Mouse (Mus musculus) layer of hippocampus, adult 8-10 months (tissue): Measurements from ENCODE around the gene Dnph1. TPM values are rescaled to one million over a fixed set of nuclear protein-coding genes. Genes with fewer than 3 reads are reported as not detected.

Experiments used
- total RNA-seq, 4 experiments: library from RNA; stranded (reverse); gene quantifications; 2 replicates each; pipeline ENCODE4 v1.2.4; 2022

The Dnph1 gene
- total RNA-seq, 4 experiments from 2014 or later, result 4.1 to 7.5 (median 6.0) TPM

Other genes starting within 250 kb of the Dnph1 start
- 10 to 100 TPM; 35.5 to 42.5 (median 39.4) TPM for gene Polr1c, start 248.7 kb upstream of the Dnph1 start, total RNA-seq
- gene Yipf3, start 248.6 kb upstream of the Dnph1 start, total RNA-seq, result 10 to 100 TPM; 78.5 to 96.9 (median 84.1) TPM
- gene Lrrc73, start 243.2 kb upstream of the Dnph1 start, total RNA-seq, result 10 to 100 TPM; 55.1 to 62.2 (median 58.1) TPM
- 10 to 100 TPM; 38.3 to 60.4 (median 48.0) TPM for gene Tjap1, start 213.7 kb upstream of the Dnph1 start, total RNA-seq
- gene Dlk2, start 199.3 kb upstream of the Dnph1 start, total RNA-seq, result 10 to 100 TPM; 41.3 to 51.6 (median 41.8) TPM
- gene Abcc10, start 168.4 kb upstream of the Dnph1 start, total RNA-seq, result 10 to 100 TPM in 2 of 4 experiments, 1 to 10 TPM in 2; 9.8 to 12.0 (median 10.0) TPM
- 10 to 100 TPM; 58.6 to 65.2 (median 62.2) TPM for gene Zfp318, start 113.0 kb upstream of the Dnph1 start, total RNA-seq
- gene Crip3, start 67.8 kb upstream of the Dnph1 start, total RNA-seq, result 1 to 10 TPM; 3.9 to 7.1 (median 4.2) TPM
- gene Slc22a7, start 58.3 kb upstream of the Dnph1 start, total RNA-seq, result 1 to 10 TPM in 1 of 4 experiments, under 1 TPM in 3; 0.23 to 1.2 (median 0.84) TPM
- 100 to 1,000 TPM; 101 to 124 (median 111) TPM for gene Ttbk1, start 9.0 kb upstream of the Dnph1 start, total RNA-seq
- gene Cul9, start 49.7 kb downstream of the Dnph1 start, total RNA-seq, result 10 to 100 TPM; 57.2 to 81.6 (median 63.8) TPM
- 10 to 100 TPM; 66.2 to 84.0 (median 73.5) TPM for gene Srf, start 59.5 kb downstream of the Dnph1 start, total RNA-seq
- gene Ptk7, start 132.8 kb downstream of the Dnph1 start, total RNA-seq, result 1 to 10 TPM; 8.2 to 9.2 (median 8.9) TPM
- 10 to 100 TPM; 18.9 to 21.8 (median 21.1) TPM for gene Klc4, start 149.3 kb downstream of the Dnph1 start, total RNA-seq
- gene Mrpl2, start 149.5 kb downstream of the Dnph1 start, total RNA-seq, result 10 to 100 TPM; 43.7 to 60.5 (median 51.2) TPM
- 10 to 100 TPM; 22.6 to 26.4 (median 23.4) TPM for gene Cul7, start 153.6 kb downstream of the Dnph1 start, total RNA-seq
- gene Rrp36, start 177.6 kb downstream of the Dnph1 start, total RNA-seq, result 10 to 100 TPM; 12.1 to 20.5 (median 17.0) TPM
- 100 to 1,000 TPM in 1 of 4 experiments, 10 to 100 TPM in 3; 92.7 to 105 (median 96.4) TPM for gene Mea1, start 182.1 kb downstream of the Dnph1 start, total RNA-seq
- 100 to 1,000 TPM; 155 to 173 (median 166) TPM for gene Klhdc3, start 184.2 kb downstream of the Dnph1 start, total RNA-seq
- 10 to 100 TPM; 78.6 to 86.9 (median 81.8) TPM for gene Ppp2r5d, start 208.4 kb downstream of the Dnph1 start, total RNA-seq
- gene Pex6, start 214.8 kb downstream of the Dnph1 start, total RNA-seq, result 10 to 100 TPM; 42.8 to 54.4 (median 51.9) TPM
- gene Gnmt, start 232.5 kb downstream of the Dnph1 start, total RNA-seq, result 1 to 10 TPM in 2 of 4 experiments, under 1 TPM in 1, not detected in 1; 0.61 to 1.6 (median 1.2) TPM